Mouse (Mus musculus) cortical plate, adult 2 months (tissue): ENCODE data around the gene Hnrnpul1.

Source experiments
- CTCF ChIP-seq: fragments of 200-500 bp; IDR thresholded peaks from 2 replicates; pipeline ENCODE4 v1.5.1; 2011; ENCODE audit warnings: mild to moderate bottlenecking, control low read depth, low read length; ENCODE audit not compliant: insufficient read depth; ENCODE audit errors: extremely low read depth
- POLR2A ChIP-seq: fragments of 200-500 bp; IDR thresholded peaks from 2 replicates; pipeline ENCODE4 v1.6.1; 2011; ENCODE audit warnings: mild to moderate bottlenecking, low read length, control low read depth; ENCODE audit not compliant: insufficient read depth; ENCODE audit errors: extremely low read depth

- TF ChIP-seq CTCF (no peak), POLR2A (no peak)
Observed at GRCm38 (mm10) chr7:25689603-25690021, 64.9 kb downstream of the Hnrnpul1 start.
